Mouse (Mus musculus): ENCODE measurements around the gene Gm3336. TPM values are rescaled to one million over a fixed set of nuclear protein-coding genes. Genes with fewer than 3 reads are reported as not detected.

Gene Gm3336
- total RNA-seq, 1 experiment from 2014 or later = not detected

- no peak for ATAC-seq (replicated peaks; ENCODE audit: low read depth, poor library complexity, severe bottlenecking)
Observed at GRCm38 (mm10) chr8:70758616-70759561, 40.5 kb downstream of the Gm3336 start.

GRCm38 (mm10) chr8:70760350-70760749, 42.0 kb downstream of the Gm3336 start:
- ATAC-seq (replicated peaks; ENCODE audit: low read depth, poor library complexity, severe bottlenecking) = no peak

- peak; percentile 88 for ATAC-seq (replicated peaks; ENCODE audit: low read depth, poor library complexity, severe bottlenecking)
Observed at GRCm38 (mm10) chr8:70760775-70761406, 42.5 kb downstream of the Gm3336 start, which contains the start of gene Mpv17l2. Gene Mpv17l2, minus strand, starts transcription at chr8:70760946.

GRCm38 (mm10) chr8:70762118-70762517, 43.8 kb downstream of the Gm3336 start:
- ATAC-seq (replicated peaks; ENCODE audit: low read depth, poor library complexity, severe bottlenecking) = no peak

GRCm38 (mm10) chr8:70763354-70763753, 45.0 kb downstream of the Gm3336 start:
- no peak for ATAC-seq (replicated peaks; ENCODE audit: low read depth, poor library complexity, severe bottlenecking)

- ATAC-seq (replicated peaks; ENCODE audit: low read depth, poor library complexity, severe bottlenecking) = no peak
Observed at GRCm38 (mm10) chr8:70764026-70764425, 45.7 kb downstream of the Gm3336 start.

- ATAC-seq (replicated peaks; ENCODE audit: low read depth, poor library complexity, severe bottlenecking) = no peak
Observed at GRCm38 (mm10) chr8:70764676-70765075, 46.3 kb downstream of the Gm3336 start.

- no peak for ATAC-seq (replicated peaks; ENCODE audit: low read depth, poor library complexity, severe bottlenecking)
Observed at GRCm38 (mm10) chr8:70765329-70765728, 47.0 kb downstream of the Gm3336 start.

GRCm38 (mm10) chr8:70765838-70766570, 47.7 kb downstream of the Gm3336 start:
- 0 out of 2 replicates have a peak, but pooled peaks have one; percentile 6 for ATAC-seq (replicated peaks; ENCODE audit: low read depth, poor library complexity, severe bottlenecking)

- ATAC-seq (replicated peaks; ENCODE audit: low read depth, poor library complexity, severe bottlenecking) = peak; percentile 19; the same call in 1 of the 2 replicates
Observed at GRCm38 (mm10) chr8:70766571-70767440, 48.5 kb downstream of the Gm3336 start.

GRCm38 (mm10) chr8:70767503-70767902, 49.2 kb downstream of the Gm3336 start:
- ATAC-seq (replicated peaks; ENCODE audit: low read depth, poor library complexity, severe bottlenecking) = no peak

GRCm38 (mm10) chr8:70768231-70768776, 50.0 kb downstream of the Gm3336 start:
- ATAC-seq (replicated peaks; ENCODE audit: low read depth, poor library complexity, severe bottlenecking) = no peak

GRCm38 (mm10) chr8:70768956-70769355, 50.6 kb downstream of the Gm3336 start:
- no peak for ATAC-seq (replicated peaks; ENCODE audit: low read depth, poor library complexity, severe bottlenecking)

GRCm38 (mm10) chr8:70769359-70769758, 51.0 kb downstream of the Gm3336 start:
- peak; percentile 82 for ATAC-seq (replicated peaks; ENCODE audit: low read depth, poor library complexity, severe bottlenecking)

GRCm38 (mm10) chr8:70769858-70770257, 51.5 kb downstream of the Gm3336 start:
- ATAC-seq (replicated peaks; ENCODE audit: low read depth, poor library complexity, severe bottlenecking) = no peak

- no peak for ATAC-seq (replicated peaks; ENCODE audit: low read depth, poor library complexity, severe bottlenecking)
Observed at GRCm38 (mm10) chr8:70770748-70771147, 52.4 kb downstream of the Gm3336 start.

GRCm38 (mm10) chr8:70771217-70771616, 52.9 kb downstream of the Gm3336 start:
- no peak for ATAC-seq (replicated peaks; ENCODE audit: low read depth, poor library complexity, severe bottlenecking)

- no peak for ATAC-seq (replicated peaks; ENCODE audit: low read depth, poor library complexity, severe bottlenecking)
Observed at GRCm38 (mm10) chr8:70772075-70772474, 53.7 kb downstream of the Gm3336 start.

All from common myeloid progenitor, adult 5-6 weeks (primary cell).